Mouse (Mus musculus) adipocyte (in vitro differentiated cells): ENCODE measurements around the gene Zdhhc20.
"Not testable (repeated sequence)": the region's sequence is repeated elsewhere in the genome, so short reads cannot be mapped to it uniquely, and the experiment has no call there.

Source experiments
- DNase-seq: peaks from one replicate; pipeline ENCODE4 v3.0.0-alpha.2; 2016; ENCODE audit warnings: low spot score

Zdhhc20 gene

GRCm38 (mm10) chr14:57890011-57890842 lies at the start of gene Zdhhc20:
TSS of gene Zdhhc20 (minus strand) at chr14:57890276.
- peak; percentile 90 for DNase-seq

- DNase-seq, result no peak
Observed at GRCm38 (mm10) chr14:57937297-57937696, 47.2 kb upstream of the Zdhhc20 start.

GRCm38 (mm10) chr14:57934666-57935065 lies 44.6 kb upstream of the Zdhhc20 start:
- DNase-seq, result no peak

GRCm38 (mm10) chr14:57933608-57934007 lies 43.5 kb upstream of the Zdhhc20 start:
- no peak for DNase-seq

- no peak for DNase-seq
Observed at GRCm38 (mm10) chr14:57932881-57933443, 42.9 kb upstream of the Zdhhc20 start.

- DNase-seq, result no peak
Observed at GRCm38 (mm10) chr14:57921428-57922131, 31.5 kb upstream of the Zdhhc20 start.

- no peak for DNase-seq
Observed at GRCm38 (mm10) chr14:57920568-57921310, 30.7 kb upstream of the Zdhhc20 start.

- DNase-seq, result no peak
Observed at GRCm38 (mm10) chr14:57919148-57919875, 29.2 kb upstream of the Zdhhc20 start.

- no peak for DNase-seq
Observed at GRCm38 (mm10) chr14:57915341-57915740, 25.3 kb upstream of the Zdhhc20 start.

GRCm38 (mm10) chr14:57912211-57913007 lies 22.3 kb upstream of the Zdhhc20 start:
- not testable (repeated sequence) for DNase-seq

GRCm38 (mm10) chr14:57911787-57912186 lies 21.7 kb upstream of the Zdhhc20 start:
- not testable (repeated sequence) for DNase-seq

GRCm38 (mm10) chr14:57911316-57911715 lies 21.2 kb upstream of the Zdhhc20 start:
- DNase-seq, result no peak

- peak; percentile 91 for DNase-seq
Observed at GRCm38 (mm10) chr14:57910501-57911068, 20.5 kb upstream of the Zdhhc20 start.

GRCm38 (mm10) chr14:57909297-57909696 lies 19.2 kb upstream of the Zdhhc20 start:
- no peak for DNase-seq

GRCm38 (mm10) chr14:57908431-57908830 lies 18.4 kb upstream of the Zdhhc20 start:
- DNase-seq, result no peak

- DNase-seq, result no peak
Observed at GRCm38 (mm10) chr14:57901998-57902397, 11.9 kb upstream of the Zdhhc20 start.

GRCm38 (mm10) chr14:57896882-57897281 lies 6.8 kb upstream of the Zdhhc20 start:
- DNase-seq, result no peak

- not testable (repeated sequence) for DNase-seq
Observed at GRCm38 (mm10) chr14:57896088-57896871, 6.2 kb upstream of the Zdhhc20 start.

GRCm38 (mm10) chr14:57894346-57894745 lies 4.3 kb upstream of the Zdhhc20 start:
- no peak for DNase-seq
